Mouse (Mus musculus): ENCODE data around the gene Arntl2.

GRCm38 (mm10) chr6:146795924-146796545 lies at the start of gene Arntl2:
- TF ChIP-seq MAFK (IDR thresholded peaks at IDR 0.05; ENCODE audit: insufficient read depth, low read depth, low read length) (no peak), ZNF384 (IDR thresholded peaks at IDR 0.05; ENCODE audit: low read depth, low read length) (no peak), HCFC1 (IDR thresholded peaks at IDR 0.05; ENCODE audit: borderline replicate concordance, insufficient read depth, low read length) (no peak)
